Mouse (Mus musculus): ENCODE measurements around the gene Selenow. TPM values are rescaled to one million over a fixed set of nuclear protein-coding genes. Genes with fewer than 3 reads are reported as not detected.
A peak's percentile ranks its signal among the peaks of the same experiment; 100 is the strongest.

Gene Selenow
- total and polyA plus RNA-seq, 2 experiments from 2014 or later, result 566 to 1,894 TPM

GRCm38 (mm10) chr7:15884127-15884526 is 38.1 kb downstream of the Selenow start:
- Histone ChIP-seq H3K36me3 (ENCODE audit: insufficient read depth, low read length) (no peaks in the 10 kb centered on the region), H3K27me3 (ENCODE audit: insufficient read depth, low read length) (no peaks in the 10 kb centered on the region), H3K4me3 (ENCODE audit: low read length) (no peak overlapping the region), H3K9me3 (ENCODE audit: low read length) (no peaks in the 10 kb centered on the region), H3K27ac (no peak overlapping the region), H3K9ac (replicated peaks; ENCODE audit: low read length) (no peak overlapping the region), H3K4me1 (ENCODE audit: insufficient read depth, low read length) (no peaks in the 10 kb centered on the region), H3K4me2 (ENCODE audit: low read depth, low read length) (no peak overlapping the region)
- DNase-seq (ENCODE audit: low spot score) (no peak), ATAC-seq (no peak)
- no peak for TF ChIP-seq CTCF (IDR thresholded peaks at IDR 0.05; ENCODE audit: low read depth)
- 83% methylated on average over 2 of the region's 2 CpGs for WGBS

- Histone ChIP-seq H3K4me2 (ENCODE audit: low read depth, low read length) (no peak within 1 kb of the TSS), H3K9me3 (ENCODE audit: low read length) (no peaks in the 10 kb centered on the region), H3K27ac (no peak within 1 kb of the TSS), H3K4me1 (ENCODE audit: insufficient read depth, low read length) (no peaks in the 10 kb centered on the region), H3K9ac (replicated peaks; ENCODE audit: low read length) (no peak within 1 kb of the TSS), H3K4me3 (ENCODE audit: low read length) (no peak within 1 kb of the TSS), H3K27me3 (ENCODE audit: insufficient read depth, low read length) (no peaks in the 10 kb centered on the region), H3K36me3 (ENCODE audit: insufficient read depth, low read length) (no peaks in the 10 kb centered on the region)
- DNase-seq (ENCODE audit: low spot score), result no peak
- no peak for ATAC-seq
- TF ChIP-seq CTCF (IDR thresholded peaks at IDR 0.05; ENCODE audit: low read depth), result no peak
- WGBS, result 91% methylated on average over 2 of the region's 2 CpGs
These were observed 39.9 kb downstream of the Selenow start, which contains the start of gene Crxos for GRCm38 (mm10) chr7:15882317-15882716. Gene Crxos (plus strand): TSS chr7:15882617.

GRCm38 (mm10) chr7:15881831-15882230 is 40.4 kb downstream of the Selenow start:
- no peak overlapping the region for H3K27ac ChIP-seq
- DNase-seq (ENCODE audit: low spot score) (no peak), ATAC-seq (no peak)
- H3K9me3 ChIP-seq (ENCODE audit: low read length), result no peaks in the 10 kb centered on the region
- H3K36me3 ChIP-seq (ENCODE audit: insufficient read depth, low read length), result no peaks in the 10 kb centered on the region
- H3K27me3 ChIP-seq (ENCODE audit: insufficient read depth, low read length), result no peaks in the 10 kb centered on the region
- no peak overlapping the region for H3K4me2 ChIP-seq (ENCODE audit: low read depth, low read length)
- no peaks in the 10 kb centered on the region for H3K4me1 ChIP-seq (ENCODE audit: insufficient read depth, low read length)
- TF ChIP-seq CTCF (IDR thresholded peaks at IDR 0.05; ENCODE audit: low read depth), result no peak
- no peak overlapping the region for H3K9ac ChIP-seq (replicated peaks; ENCODE audit: low read length)
- no peak overlapping the region for H3K4me3 ChIP-seq (ENCODE audit: low read length)
- 60% methylated on average over 3 of the region's 3 CpGs for WGBS

DNA sequence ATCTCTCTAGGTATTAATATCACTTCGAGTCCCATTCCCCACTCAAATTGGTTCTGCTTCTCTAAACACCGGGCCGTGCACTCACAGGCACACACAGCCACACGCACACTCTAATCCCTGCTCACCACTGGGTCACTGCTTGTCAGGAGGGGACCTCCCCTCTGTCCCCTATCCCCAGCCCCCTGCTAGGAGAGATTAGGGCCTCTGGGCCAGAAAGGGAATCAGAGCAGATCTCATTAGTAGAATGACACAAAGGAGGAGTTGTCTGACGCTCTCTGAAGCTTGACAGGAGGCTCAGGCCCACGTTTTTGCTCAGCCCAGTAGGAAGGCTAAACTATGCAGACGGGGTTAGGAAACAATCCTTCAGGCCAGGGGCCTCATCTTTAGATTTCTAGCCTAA is 40.8 kb downstream of the Selenow start:
- Histone ChIP-seq H3K9ac (replicated peaks; ENCODE audit: low read length) (no peak overlapping the region), H3K36me3 (ENCODE audit: insufficient read depth, low read length) (no peaks in the 10 kb centered on the region), H3K4me2 (ENCODE audit: low read depth, low read length) (no peak overlapping the region), H3K9me3 (ENCODE audit: low read length) (no peaks in the 10 kb centered on the region), H3K4me3 (ENCODE audit: low read length) (no peak overlapping the region), H3K4me1 (ENCODE audit: insufficient read depth, low read length) (no peaks in the 10 kb centered on the region), H3K27ac (no peak overlapping the region), H3K27me3 (ENCODE audit: insufficient read depth, low read length) (no peaks in the 10 kb centered on the region)
- TF ChIP-seq CTCF (IDR thresholded peaks at IDR 0.05; ENCODE audit: low read depth), result no peak
- DNase-seq (ENCODE audit: low spot score) (no peak), ATAC-seq (0 out of 2 replicates have a peak, but pooled peaks have one; percentile 32)
- WGBS, result 10% methylated on average over 7 of the region's 7 CpGs

GRCm38 (mm10) chr7:15879756-15880155 is 42.4 kb downstream of the Selenow start, which contains the start of gene Crx:
Gene Crx (minus strand): TSS chr7:15879968.
- no peak within 1 kb of the TSS for H3K4me2 ChIP-seq (ENCODE audit: low read depth, low read length)
- no peak for TF ChIP-seq CTCF (IDR thresholded peaks at IDR 0.05; ENCODE audit: low read depth)
- no peaks in the 10 kb centered on the region for H3K36me3 ChIP-seq (ENCODE audit: insufficient read depth, low read length)
- 36% methylated on average over 4 of the region's 4 CpGs for WGBS
- no peak within 1 kb of the TSS for H3K27ac ChIP-seq
- no peak for DNase-seq (ENCODE audit: low spot score)
- H3K9me3 ChIP-seq (ENCODE audit: low read length), result no peaks in the 10 kb centered on the region
- no peaks in the 10 kb centered on the region for H3K27me3 ChIP-seq (ENCODE audit: insufficient read depth, low read length)
- H3K4me3 ChIP-seq (ENCODE audit: low read length), result no peak within 1 kb of the TSS
- ATAC-seq, result no peak
- H3K9ac ChIP-seq (replicated peaks; ENCODE audit: low read length), result no peak within 1 kb of the TSS
- H3K4me1 ChIP-seq (ENCODE audit: insufficient read depth, low read length), result no peaks in the 10 kb centered on the region

Other genes starting within 250 kb of the Selenow start
- not detected in 2 replicates for gene Obox5, start 172.3 kb downstream of the Selenow start, total RNA-seq (2014; rRNA removed)
- gene Obox5, start 172.3 kb downstream of the Selenow start, polyA plus RNA-seq (2015; fragmentation: Nextera tagmentation; extraction: Ambion mirVana), result not detected in 2 replicates
- gene Obox6, start 82.7 kb downstream of the Selenow start, total RNA-seq (2014; rRNA removed), result not detected in 2 replicates
- gene Obox6, start 82.7 kb downstream of the Selenow start, polyA plus RNA-seq (2015; fragmentation: Nextera tagmentation; extraction: Ambion mirVana), result not detected in 2 replicates
- not detected in 2 replicates for gene Crx, start 42.4 kb downstream of the Selenow start, total RNA-seq (2014; rRNA removed)
- not detected in 2 replicates for gene Crx, start 42.4 kb downstream of the Selenow start, polyA plus RNA-seq (2015; fragmentation: Nextera tagmentation; extraction: Ambion mirVana)
- not detected in 2 replicates for gene Crxos, start 39.8 kb downstream of the Selenow start, total RNA-seq (2014; rRNA removed)
- 0.15 TPM in 1 of 2 replicates, not detected in the other for gene Crxos, start 39.8 kb downstream of the Selenow start, polyA plus RNA-seq (2015; fragmentation: Nextera tagmentation; extraction: Ambion mirVana)
- gene Nop53, start 23.7 kb upstream of the Selenow start, total RNA-seq (2014; rRNA removed), result 76.5 and 82.1 TPM in 2 replicates
- 124 and 127 TPM in 2 replicates for gene Nop53, start 23.7 kb upstream of the Selenow start, polyA plus RNA-seq (2015; fragmentation: Nextera tagmentation; extraction: Ambion mirVana)
- gene Ehd2, start 45.2 kb upstream of the Selenow start, total RNA-seq (2014; rRNA removed), result 5.0 and 9.5 TPM in 2 replicates
- 4.4 and 5.3 TPM in 2 replicates for gene Ehd2, start 45.2 kb upstream of the Selenow start, polyA plus RNA-seq (2015; fragmentation: Nextera tagmentation; extraction: Ambion mirVana)
- gene Bicra, start 125.5 kb upstream of the Selenow start, total RNA-seq (2014; rRNA removed), result 6.2 and 8.5 TPM in 2 replicates
- 3.4 and 3.8 TPM in 2 replicates for gene Bicra, start 125.5 kb upstream of the Selenow start, polyA plus RNA-seq (2015; fragmentation: Nextera tagmentation; extraction: Ambion mirVana)
- gene Zfp541, start 139.4 kb upstream of the Selenow start, total RNA-seq (2014; rRNA removed), result 0.31 and 0.72 TPM in 2 replicates
- 0.15 and 0.24 TPM in 2 replicates for gene Zfp541, start 139.4 kb upstream of the Selenow start, polyA plus RNA-seq (2015; fragmentation: Nextera tagmentation; extraction: Ambion mirVana)
- 413 and 441 TPM in 2 replicates for gene Napa, start 176.1 kb upstream of the Selenow start, total RNA-seq (2014; rRNA removed)
- gene Napa, start 176.1 kb upstream of the Selenow start, polyA plus RNA-seq (2015; fragmentation: Nextera tagmentation; extraction: Ambion mirVana), result 253 and 256 TPM in 2 replicates
- 33.3 and 41.7 TPM in 2 replicates for gene Kptn, start 197.5 kb upstream of the Selenow start, total RNA-seq (2014; rRNA removed)
- gene Kptn, start 197.5 kb upstream of the Selenow start, polyA plus RNA-seq (2015; fragmentation: Nextera tagmentation; extraction: Ambion mirVana), result 33.2 and 35.8 TPM in 2 replicates
- 78.6 and 79.4 TPM in 2 replicates for gene Slc8a2, start 207.4 kb upstream of the Selenow start, total RNA-seq (2014; rRNA removed)
- 1.2 TPM in 2 replicates for gene Slc8a2, start 207.4 kb upstream of the Selenow start, polyA plus RNA-seq (2015; fragmentation: Nextera tagmentation; extraction: Ambion mirVana)

All from hindbrain, postnatal 0 days (tissue).